ENCODE assay signal across 23 mouse cellular contexts in genomic region chr19:3341021-3341420, GRCm38 (mm10). TPM values are rescaled to one million over a fixed set of nuclear protein-coding genes. Genes with fewer than 3 reads are reported as not detected.
DNase-seq lines count a peak whose midpoint lies in the region; ATAC-seq lines count a peak whose summit lies in the region.
"Had no signal": no experiment of that assay in that cellular context is flagged by ENCODE, and none has a peak within 500 bp of the region (broad histone marks: within the 10 kb centered on the region; RNA-seq: fewer than 3 reads in every experiment).

No protein-coding gene starts in this region.

- H3K9me3 ChIP-seq in megakaryocyte, embryonic 14.5 days = peaks cover 6% of the 10 kb centered on the region; the same call in 1 of the 2 replicates
- no peaks in the 10 kb centered on the region for H3K9me3 ChIP-seq in midbrain, embryonic 16.5 days (replicated peaks; ENCODE audit: control insufficient read depth, low read length, poor library complexity, severe bottlenecking)
- H3K9me3 ChIP-seq: forebrain, embryonic 10.5 days; heart, embryonic 15.5 days; hindbrain, embryonic 10.5 days; stomach, embryonic 15.5 days had no signal

- peaks cover 81% of the 10 kb centered on the region for H3K4me1 ChIP-seq in megakaryocyte, embryonic 14.5 days
- H3K4me1 ChIP-seq in midbrain, embryonic 16.5 days (ENCODE audit: control insufficient read depth, insufficient read depth, low read length) = no peaks in the 10 kb centered on the region
- H3K4me1 ChIP-seq: stomach, embryonic 15.5 days had no signal

- DNase-seq in frontal cortex, adult 2 months (ENCODE audit: extremely low spot score in 1 of 2, low spot score in 1 of 2) = peak; percentile 49 to 66
- DNase-seq in frontal cortex, postnatal 14 days (ENCODE audit: low spot score in 2 of 2) = no peak
- peak; percentile 29 for DNase-seq in MN1 (ENCODE audit: low spot score)
- DNase-seq in telencephalon, adult 2 months (ENCODE audit: low read depth, low spot score) = peak; percentile 51
- no peak for DNase-seq in lung, postnatal 10 days
- DNase-seq: adrenal gland, postnatal 36 days; cerebellum, adult 18-20 months; cerebellum, postnatal 36 days; forebrain, postnatal 0 days; gastrocnemius, postnatal 25 days; kidney, adult 11 months; kidney, postnatal 10 days; liver; retina, postnatal 1 day had no signal

- no peak overlapping the region for H3K4me2 ChIP-seq in midbrain, embryonic 16.5 days (ENCODE audit: low read length)
- H3K4me2 ChIP-seq: heart, embryonic 15.5 days; stomach, embryonic 15.5 days had no signal

- ATAC-seq in megakaryocyte, adult 5-6 weeks (ENCODE audit: poor library complexity, severe bottlenecking) = no peak
- ATAC-seq in midbrain, embryonic 16.5 days = no peak
- ATAC-seq: forebrain, postnatal 0 days; lung, postnatal 0 days had no signal

- no peak overlapping the region for H3K9ac ChIP-seq in midbrain, embryonic 16.5 days (ENCODE audit: low read depth, low read length)
- H3K9ac ChIP-seq: forebrain, postnatal 0 days; heart, embryonic 15.5 days; stomach, embryonic 15.5 days had no signal

- no peaks in the 10 kb centered on the region for H3K27me3 ChIP-seq in megakaryocyte, embryonic 14.5 days (replicated peaks)
- no peaks in the 10 kb centered on the region for H3K27me3 ChIP-seq in midbrain, embryonic 16.5 days (ENCODE audit: control insufficient read depth, insufficient read depth, low read depth, low read length)
- H3K27me3 ChIP-seq: CH12.LX; heart, embryonic 15.5 days; stomach, embryonic 15.5 days had no signal

- H3K36me3 ChIP-seq in megakaryocyte, embryonic 14.5 days (replicated peaks; ENCODE audit: low read length) = peaks cover 41% of the 10 kb centered on the region
- no peaks in the 10 kb centered on the region for H3K36me3 ChIP-seq in midbrain, embryonic 16.5 days (ENCODE audit: control insufficient read depth, insufficient read depth, low read length)
- H3K36me3 ChIP-seq: forebrain, embryonic 10.5 days; heart, embryonic 15.5 days; hindbrain, embryonic 10.5 days; stomach, embryonic 15.5 days had no signal

- H3K27ac ChIP-seq in midbrain, embryonic 16.5 days (ENCODE audit: low read length) = no peak overlapping the region
- H3K27ac ChIP-seq: forebrain, embryonic 10.5 days; heart, embryonic 15.5 days; hindbrain, embryonic 10.5 days; stomach, embryonic 15.5 days had no signal

- WGBS in midbrain, embryonic 16.5 days = 81% methylated on average over 3 of the region's 3 CpGs

- peak overlapping the region; percentile 62 for H3K4me3 ChIP-seq in megakaryocyte, embryonic 14.5 days (replicated peaks)
- no peak overlapping the region for H3K4me3 ChIP-seq in midbrain, embryonic 16.5 days (ENCODE audit: low read depth, low read length)
- H3K4me3 ChIP-seq: forebrain, embryonic 10.5 days; heart, embryonic 15.5 days; hindbrain, embryonic 10.5 days; stomach, embryonic 15.5 days had no signal

RNA-seq across cellular contexts. Expression of gene Cpt1a, which starts 18.9 kb away (rescaled TPM):
- polyA plus RNA-seq in frontal cortex, adult 2 months (2012; rRNA removed) = 22.6 and 25.1 TPM in 2 replicates
- 5.2 and 6.7 TPM in 2 replicates for polyA plus RNA-seq in megakaryocyte, embryonic 14.5 days (2012; ENCODE audit: insufficient read depth, low replicate concordance)
- total RNA-seq in megakaryocyte, adult 5-6 weeks (2015) = 69.6 and 73.1 TPM in 2 replicates
- total RNA-seq in megakaryocyte, adult 5-6 weeks (2017) = 56.2 and 66.0 TPM in 2 replicates
- polyA plus RNA-seq in midbrain, embryonic 16.5 days (2015; fragmentation: Nextera tagmentation; extraction: Ambion mirVana) = 14.9 and 15.1 TPM in 2 replicates

RNA-seq across cellular contexts. Expression of gene Tesmin, which starts 47.6 kb away (rescaled TPM):
- polyA plus RNA-seq in frontal cortex, adult 2 months (2012; rRNA removed) = 0.10 and 0.13 TPM in 2 replicates
- polyA plus RNA-seq in megakaryocyte, embryonic 14.5 days (2012; ENCODE audit: insufficient read depth, low replicate concordance) = 1.0 and 2.5 TPM in 2 replicates
- total RNA-seq in megakaryocyte, adult 5-6 weeks (2015) = 1.4 and 4.0 TPM in 2 replicates
- 1.3 and 2.8 TPM in 2 replicates for total RNA-seq in megakaryocyte, adult 5-6 weeks (2017)
- 0.81 and 0.84 TPM in 2 replicates for polyA plus RNA-seq in midbrain, embryonic 16.5 days (2015; fragmentation: Nextera tagmentation; extraction: Ambion mirVana)

RNA-seq across cellular contexts. Expression of gene Ighmbp2, which starts 58.2 kb away (rescaled TPM):
- polyA plus RNA-seq in frontal cortex, adult 2 months (2012; rRNA removed) = 7.0 and 8.2 TPM in 2 replicates
- 0.64 and 7.2 TPM in 2 replicates for polyA plus RNA-seq in megakaryocyte, embryonic 14.5 days (2012; ENCODE audit: insufficient read depth, low replicate concordance)
- total RNA-seq in megakaryocyte, adult 5-6 weeks (2015) = 1.5 and 1.6 TPM in 2 replicates
- 2.9 and 3.3 TPM in 2 replicates for total RNA-seq in megakaryocyte, adult 5-6 weeks (2017)
- polyA plus RNA-seq in midbrain, embryonic 16.5 days (2015; fragmentation: Nextera tagmentation; extraction: Ambion mirVana) = 10.8 and 11.2 TPM in 2 replicates

RNA-seq across cellular contexts. Expression of gene Mrpl21, which starts 58.3 kb away (rescaled TPM):
- polyA plus RNA-seq in frontal cortex, adult 2 months (2012; rRNA removed) = 53.9 and 56.7 TPM in 2 replicates
- polyA plus RNA-seq in megakaryocyte, embryonic 14.5 days (2012; ENCODE audit: insufficient read depth, low replicate concordance) = 8.9 and 14.9 TPM in 2 replicates
- total RNA-seq in megakaryocyte, adult 5-6 weeks (2015) = 61.8 and 65.2 TPM in 2 replicates
- total RNA-seq in megakaryocyte, adult 5-6 weeks (2017) = 65.1 and 73.7 TPM in 2 replicates
- polyA plus RNA-seq in midbrain, embryonic 16.5 days (2015; fragmentation: Nextera tagmentation; extraction: Ambion mirVana) = 90.5 and 93.9 TPM in 2 replicates

Comparison
In these comparisons a context has a peak if more than half of its experiments do, and no peak if none do; other contexts are left out.
1. DNase-seq: peak in frontal cortex, adult 2 months (2 of 2), MN1 (single experiment) and telencephalon, adult 2 months (single experiment); none in frontal cortex, postnatal 14 days (0 of 2) and lung, postnatal 10 days (single experiment).